Mouse (Mus musculus) erythroblast, embryonic 14.5 days (primary cell): ENCODE data around the gene Pard3. TPM values are rescaled to one million over a fixed set of nuclear protein-coding genes. Genes with fewer than 3 reads are reported as not detected.

ENCODE experiments used
- H3K27me3 ChIP-seq: 2 replicates; pipeline ENCODE4 v1.6.1; 2012; ENCODE audit warnings: inconsistent platforms; ENCODE audit not compliant: control insufficient read depth
- H3K36me3 ChIP-seq: 2 replicates; pipeline ENCODE4 v1.6.1; 2012; ENCODE audit warnings: mild to moderate bottlenecking, inconsistent platforms; ENCODE audit not compliant: control insufficient read depth
- H3K4me1 ChIP-seq: 2 replicates; pipeline ENCODE4 v1.6.1; 2012; ENCODE audit warnings: inconsistent platforms; ENCODE audit not compliant: control insufficient read depth
- H3K4me3 ChIP-seq: replicated peaks from 2 replicates; pipeline ENCODE3; 2012; ENCODE audit warnings: moderate library complexity, mild to moderate bottlenecking, inconsistent platforms
- H3K9me3 ChIP-seq: 2 replicates; pipeline ENCODE4 v1.6.1; 2012; ENCODE audit warnings: low read length, inconsistent platforms, mixed read lengths; ENCODE audit not compliant: control insufficient read depth
- GATA1 ChIP-seq: IDR thresholded peaks from 2 replicates; pipeline ENCODE4 v1.6.1; 2012; ENCODE audit warnings: low read length, inconsistent platforms, mixed read lengths
- TAL1 ChIP-seq: IDR thresholded peaks from 3 replicates; pipeline ENCODE4 v1.6.1; 2012; ENCODE audit warnings: low read length, inconsistent platforms, mixed read lengths
- polyA plus RNA-seq: library from polyadenylated mRNA; stranded (reverse); fragments of >175 nt; gene quantifications from 2 replicates; pipeline ENCODE4 v1.2.3, GENCODE M21; 2012

The Pard3 gene
- polyA plus RNA-seq, 1 experiment = 0.02 TPM

GRCm38 (mm10) chr8:127287816-127288215 is 224.1 kb downstream of the Pard3 start:
- no peak for TF ChIP-seq TAL1
- no peak for TF ChIP-seq GATA1

GRCm38 (mm10) chr8:127292307-127292706 is 228.6 kb downstream of the Pard3 start:
- TF ChIP-seq TAL1 (no peak), GATA1 (no peak)
- no peak overlapping the region for H3K4me3 ChIP-seq
- H3K27me3 ChIP-seq = no peaks in the 10 kb centered on the region
- no peaks in the 10 kb centered on the region for H3K4me1 ChIP-seq
- H3K36me3 ChIP-seq = no peaks in the 10 kb centered on the region
- no peaks in the 10 kb centered on the region for H3K9me3 ChIP-seq

More at GRCm38 (mm10) chr8:127287816-127288215, 224.1 kb downstream of the Pard3 start:
- Histone ChIP-seq H3K9me3 (no peaks in the 10 kb centered on the region), H3K27me3 (no peaks in the 10 kb centered on the region), H3K4me3 (no peak overlapping the region), H3K4me1 (no peaks in the 10 kb centered on the region), H3K36me3 (no peaks in the 10 kb centered on the region)

GRCm38 (mm10) chr8:127293025-127293729 is 229.5 kb downstream of the Pard3 start:
- H3K9me3 ChIP-seq = no peaks in the 10 kb centered on the region
- no peaks in the 10 kb centered on the region for H3K4me1 ChIP-seq
- H3K4me3 ChIP-seq = no peak overlapping the region
- H3K27me3 ChIP-seq = no peaks in the 10 kb centered on the region
- no peaks in the 10 kb centered on the region for H3K36me3 ChIP-seq
- TF ChIP-seq TAL1 (no peak), GATA1 (no peak)

GRCm38 (mm10) chr8:127294061-127294460 is 230.4 kb downstream of the Pard3 start:
- Histone ChIP-seq H3K9me3 (no peaks in the 10 kb centered on the region), H3K27me3 (no peaks in the 10 kb centered on the region), H3K4me1 (no peaks in the 10 kb centered on the region), H3K4me3 (no peak overlapping the region), H3K36me3 (no peaks in the 10 kb centered on the region)
- no peak for TF ChIP-seq GATA1
- TF ChIP-seq TAL1 = no peak

GRCm38 (mm10) chr8:127295848-127296247 is 232.2 kb downstream of the Pard3 start:
- Histone ChIP-seq H3K4me1 (no peaks in the 10 kb centered on the region), H3K9me3 (no peaks in the 10 kb centered on the region; the same call in 1 of the 2 replicates), H3K36me3 (no peaks in the 10 kb centered on the region)

GRCm38 (mm10) chr8:127300493-127300892 is 236.8 kb downstream of the Pard3 start:
- no peaks in the 10 kb centered on the region; the same call in 1 of the 2 replicates for H3K9me3 ChIP-seq
- H3K4me1 ChIP-seq = no peaks in the 10 kb centered on the region
- no peaks in the 10 kb centered on the region for H3K36me3 ChIP-seq
- no peak overlapping the region for H3K4me3 ChIP-seq
- no peaks in the 10 kb centered on the region for H3K27me3 ChIP-seq
- no peak for TF ChIP-seq TAL1
- TF ChIP-seq GATA1 = no peak

More at GRCm38 (mm10) chr8:127295848-127296247, 232.2 kb downstream of the Pard3 start:
- Histone ChIP-seq H3K27me3 (no peaks in the 10 kb centered on the region), H3K4me3 (no peak overlapping the region)
- TF ChIP-seq TAL1 = no peak
- no peak for TF ChIP-seq GATA1

- no peaks in the 10 kb centered on the region for H3K27me3 ChIP-seq
- no peaks in the 10 kb centered on the region for H3K36me3 ChIP-seq
These were observed 239.3 kb downstream of the Pard3 start for GRCm38 (mm10) chr8:127302847-127303445.

GRCm38 (mm10) chr8:127307026-127307425 is 243.3 kb downstream of the Pard3 start:
- no peaks in the 10 kb centered on the region for H3K36me3 ChIP-seq
- H3K4me1 ChIP-seq = no peaks in the 10 kb centered on the region
- no peaks in the 10 kb centered on the region for H3K9me3 ChIP-seq
- no peaks in the 10 kb centered on the region for H3K27me3 ChIP-seq
- H3K4me3 ChIP-seq = no peak overlapping the region
- no peak for TF ChIP-seq TAL1
- no peak for TF ChIP-seq GATA1

More at GRCm38 (mm10) chr8:127302847-127303445, 239.3 kb downstream of the Pard3 start:
- Histone ChIP-seq H3K4me1 (no peaks in the 10 kb centered on the region), H3K4me3 (no peak overlapping the region), H3K9me3 (no peaks in the 10 kb centered on the region; the same call in 1 of the 2 replicates)
- no peak for TF ChIP-seq TAL1
- TF ChIP-seq GATA1 = no peak

GRCm38 (mm10) chr8:127309363-127309762 is 245.7 kb downstream of the Pard3 start:
- Histone ChIP-seq H3K27me3 (no peaks in the 10 kb centered on the region), H3K4me3 (no peak overlapping the region), H3K36me3 (no peaks in the 10 kb centered on the region), H3K4me1 (no peaks in the 10 kb centered on the region), H3K9me3 (no peaks in the 10 kb centered on the region)
- TF ChIP-seq GATA1 (no peak), TAL1 (no peak)
